Mouse (Mus musculus): ENCODE measurements at regions not wholly inside any gene's neighbourhood (a gene's known extent, or its start where the extent isn't known, plus 50 kb on each side); places are given as distances from the start of the nearest gene placed in this dataset.

DNA sequence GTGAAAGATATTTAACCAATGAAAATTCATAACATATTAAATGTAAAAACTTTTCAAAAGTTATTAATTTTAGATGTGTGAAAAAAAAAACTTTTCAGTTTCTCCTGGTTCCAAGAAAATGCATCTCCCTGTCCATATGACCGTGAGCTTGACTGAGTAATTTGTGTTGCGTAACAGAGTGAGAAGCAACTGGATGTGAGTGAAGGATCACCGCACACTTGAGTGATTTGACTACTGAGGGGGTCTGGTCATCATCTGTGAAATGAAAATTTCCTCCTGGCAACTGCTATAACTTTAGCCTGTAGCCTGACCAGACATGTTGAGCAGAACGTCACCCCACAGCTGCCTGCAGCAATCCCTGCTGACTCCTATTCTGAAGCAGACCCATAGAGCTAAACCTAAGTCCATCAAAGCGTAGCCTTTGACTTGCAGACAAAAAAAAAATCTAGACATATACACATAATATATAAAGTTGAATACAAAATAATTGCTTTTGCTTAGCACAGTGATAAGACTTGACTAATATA, 461.2 kb downstream of the Brinp3 start:
- ATAC-seq (ENCODE audit: low FRiP score, low TSS enrichment): no peak
- Histone ChIP-seq H3K4me1 (replicated peaks; ENCODE audit: control insufficient read depth, insufficient read depth) (no peaks in the 10 kb centered on the region), H3K4me3 (ENCODE audit: low read depth, low read length) (no peak overlapping the region), H3K27me3 (ENCODE audit: control insufficient read depth, insufficient read depth, low read length) (no peaks in the 10 kb centered on the region), H3K9ac (ENCODE audit: low read length) (no peak overlapping the region), H3K27ac (replicated peaks) (no peak overlapping the region), H3K36me3 (ENCODE audit: control insufficient read depth, insufficient read depth, low read length) (no peaks in the 10 kb centered on the region), H3K4me2 (replicated peaks; ENCODE audit: low read depth) (no peak overlapping the region), H3K9me3 (ENCODE audit: control insufficient read depth, low read length) (no peaks in the 10 kb centered on the region)
- 66% methylated on average over 5 of the region's 5 CpGs for WGBS
- no peak for DNase-seq (ENCODE audit: low spot score)
- no peak for TF ChIP-seq EP300 (optimal IDR thresholded peaks at IDR 0.05)
- TF ChIP-seq CTCF (IDR thresholded peaks at IDR 0.05; ENCODE audit: low read depth): no peak

DNA sequence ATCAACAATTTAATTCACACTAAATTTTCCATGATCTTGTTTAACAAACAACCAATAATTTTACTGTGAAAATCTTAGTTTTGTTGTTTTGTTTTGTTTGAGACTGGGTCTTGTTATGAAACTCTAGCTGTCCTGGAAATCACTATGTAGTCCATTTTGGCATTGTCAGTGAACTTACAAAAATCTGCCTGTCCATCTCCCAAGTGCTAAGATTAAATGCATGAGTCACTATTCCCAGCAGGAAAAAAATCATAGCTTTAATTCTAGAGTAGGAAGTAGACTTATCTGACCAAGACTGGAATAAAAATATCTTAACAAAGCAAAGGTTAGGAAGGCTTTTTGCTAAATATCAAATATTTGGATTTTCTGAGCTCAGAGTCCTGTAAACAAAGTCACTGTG, 461.8 kb downstream of the Brinp3 start:
- Histone ChIP-seq H3K27ac (replicated peaks) (no peak overlapping the region), H3K9me3 (ENCODE audit: control insufficient read depth, low read length) (no peaks in the 10 kb centered on the region), H3K4me1 (replicated peaks; ENCODE audit: control insufficient read depth, insufficient read depth) (no peaks in the 10 kb centered on the region), H3K4me3 (ENCODE audit: low read depth, low read length) (no peak overlapping the region), H3K36me3 (ENCODE audit: control insufficient read depth, insufficient read depth, low read length) (no peaks in the 10 kb centered on the region), H3K27me3 (ENCODE audit: control insufficient read depth, insufficient read depth, low read length) (no peaks in the 10 kb centered on the region), H3K9ac (ENCODE audit: low read length) (no peak overlapping the region), H3K4me2 (replicated peaks; ENCODE audit: low read depth) (no peak overlapping the region)
- no peak for DNase-seq (ENCODE audit: low spot score)
- ATAC-seq (ENCODE audit: low FRiP score, low TSS enrichment): no peak
- TF ChIP-seq EP300 (optimal IDR thresholded peaks at IDR 0.05) (no peak), CTCF (IDR thresholded peaks at IDR 0.05; ENCODE audit: low read depth) (no peak)

DNA sequence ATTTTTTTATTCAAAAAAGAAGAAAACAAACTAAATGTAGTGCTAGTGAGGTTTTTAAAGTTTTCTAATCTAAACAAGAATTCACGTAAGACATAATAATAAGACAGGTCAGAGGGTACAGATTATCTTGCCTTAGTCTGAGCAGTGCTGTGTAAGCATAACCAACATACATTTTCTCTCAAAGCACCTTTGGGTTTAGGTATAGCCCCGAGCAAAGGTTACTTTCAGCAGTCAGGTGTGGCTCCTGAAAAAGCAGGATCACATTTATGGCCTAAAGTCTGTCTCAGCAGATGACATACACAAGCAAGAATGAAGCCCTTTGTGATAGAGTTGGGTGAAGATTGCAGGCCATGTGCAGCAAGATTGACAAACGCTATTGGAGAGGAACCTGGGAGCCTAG, 465.9 kb downstream of the Brinp3 start:
- H3K9me3 ChIP-seq (ENCODE audit: control insufficient read depth, low read length): no peaks in the 10 kb centered on the region
- H3K27me3 ChIP-seq (ENCODE audit: control insufficient read depth, insufficient read depth, low read length): no peaks in the 10 kb centered on the region
- no peak for ATAC-seq (ENCODE audit: low FRiP score, low TSS enrichment)
- TF ChIP-seq EP300 (optimal IDR thresholded peaks at IDR 0.05): no peak
- no peak for TF ChIP-seq CTCF (IDR thresholded peaks at IDR 0.05; ENCODE audit: low read depth)
- no peak overlapping the region for H3K4me3 ChIP-seq (ENCODE audit: low read depth, low read length)
- H3K4me2 ChIP-seq (replicated peaks; ENCODE audit: low read depth): no peak overlapping the region
- DNase-seq (ENCODE audit: low spot score): no peak
- H3K4me1 ChIP-seq (replicated peaks; ENCODE audit: control insufficient read depth, insufficient read depth): no peaks in the 10 kb centered on the region
- H3K27ac ChIP-seq (replicated peaks): no peak overlapping the region
- 74% methylated on average over 3 of the region's 3 CpGs for WGBS
- H3K9ac ChIP-seq (ENCODE audit: low read length): no peak overlapping the region
- H3K36me3 ChIP-seq (ENCODE audit: control insufficient read depth, insufficient read depth, low read length): no peaks in the 10 kb centered on the region

DNA sequence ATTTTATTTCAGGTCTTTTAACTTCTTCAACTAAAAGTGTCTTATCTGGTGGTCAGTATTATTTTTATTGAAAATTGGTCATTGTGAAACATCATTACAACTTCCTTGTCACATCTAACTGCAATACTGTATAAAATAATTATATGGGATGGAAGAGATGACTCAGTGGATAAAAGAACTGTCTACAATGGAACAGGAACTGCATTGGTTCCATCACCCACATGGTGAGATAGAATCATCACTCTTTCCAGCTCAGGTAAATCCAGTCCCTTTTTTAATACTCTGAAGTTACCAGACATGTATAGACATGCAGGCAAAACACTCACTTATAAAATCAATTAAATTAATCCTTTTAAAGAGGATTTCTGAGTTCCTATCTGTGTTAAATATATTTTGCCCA, 473.0 kb downstream of the Brinp3 start:
- TF ChIP-seq CTCF (IDR thresholded peaks at IDR 0.05; ENCODE audit: low read depth): no peak
- Histone ChIP-seq H3K4me1 (replicated peaks; ENCODE audit: control insufficient read depth, insufficient read depth) (no peaks in the 10 kb centered on the region), H3K27me3 (ENCODE audit: control insufficient read depth, insufficient read depth, low read length) (no peaks in the 10 kb centered on the region), H3K4me2 (replicated peaks; ENCODE audit: low read depth) (no peak overlapping the region), H3K9me3 (ENCODE audit: control insufficient read depth, low read length) (no peaks in the 10 kb centered on the region), H3K4me3 (ENCODE audit: low read depth, low read length) (no peak overlapping the region), H3K27ac (replicated peaks) (no peak overlapping the region), H3K36me3 (ENCODE audit: control insufficient read depth, insufficient read depth, low read length) (no peaks in the 10 kb centered on the region), H3K9ac (ENCODE audit: low read length) (no peak overlapping the region)
- ATAC-seq (ENCODE audit: low FRiP score, low TSS enrichment) (no peak), DNase-seq (ENCODE audit: low spot score) (no peak)

DNA sequence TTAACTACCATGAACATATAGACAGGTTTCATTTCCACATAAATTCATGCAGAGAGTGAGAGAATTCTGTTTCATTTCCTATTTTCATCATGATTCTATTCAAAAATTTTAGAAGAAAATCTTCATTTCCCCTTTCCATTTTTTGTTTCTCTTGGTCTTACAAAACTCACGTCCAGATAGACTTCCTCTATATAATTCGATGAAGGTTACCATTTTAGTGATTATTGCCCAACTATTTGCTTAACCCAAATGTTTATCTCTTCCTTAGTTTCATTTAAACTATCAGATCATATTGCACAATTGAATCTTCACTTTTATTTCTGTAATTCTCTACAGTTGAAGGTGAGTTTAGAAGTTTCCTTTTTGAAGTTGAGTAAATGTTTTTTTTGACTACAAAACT, 473.4 kb downstream of the Brinp3 start:
- H3K27me3 ChIP-seq (ENCODE audit: control insufficient read depth, insufficient read depth, low read length): no peaks in the 10 kb centered on the region
- TF ChIP-seq EP300 (optimal IDR thresholded peaks at IDR 0.05) (no peak), CTCF (IDR thresholded peaks at IDR 0.05; ENCODE audit: low read depth) (no peak)
- 68% methylated on average over 2 of the region's 2 CpGs for WGBS
- no peak overlapping the region for H3K9ac ChIP-seq (ENCODE audit: low read length)
- no peak overlapping the region for H3K27ac ChIP-seq (replicated peaks)
- H3K36me3 ChIP-seq (ENCODE audit: control insufficient read depth, insufficient read depth, low read length): no peaks in the 10 kb centered on the region
- no peak overlapping the region for H3K4me3 ChIP-seq (ENCODE audit: low read depth, low read length)
- H3K4me1 ChIP-seq (replicated peaks; ENCODE audit: control insufficient read depth, insufficient read depth): no peaks in the 10 kb centered on the region
- no peak for DNase-seq (ENCODE audit: low spot score)
- H3K9me3 ChIP-seq (ENCODE audit: control insufficient read depth, low read length): no peaks in the 10 kb centered on the region
- H3K4me2 ChIP-seq (replicated peaks; ENCODE audit: low read depth): no peak overlapping the region
- no peak for ATAC-seq (ENCODE audit: low FRiP score, low TSS enrichment)

DNA sequence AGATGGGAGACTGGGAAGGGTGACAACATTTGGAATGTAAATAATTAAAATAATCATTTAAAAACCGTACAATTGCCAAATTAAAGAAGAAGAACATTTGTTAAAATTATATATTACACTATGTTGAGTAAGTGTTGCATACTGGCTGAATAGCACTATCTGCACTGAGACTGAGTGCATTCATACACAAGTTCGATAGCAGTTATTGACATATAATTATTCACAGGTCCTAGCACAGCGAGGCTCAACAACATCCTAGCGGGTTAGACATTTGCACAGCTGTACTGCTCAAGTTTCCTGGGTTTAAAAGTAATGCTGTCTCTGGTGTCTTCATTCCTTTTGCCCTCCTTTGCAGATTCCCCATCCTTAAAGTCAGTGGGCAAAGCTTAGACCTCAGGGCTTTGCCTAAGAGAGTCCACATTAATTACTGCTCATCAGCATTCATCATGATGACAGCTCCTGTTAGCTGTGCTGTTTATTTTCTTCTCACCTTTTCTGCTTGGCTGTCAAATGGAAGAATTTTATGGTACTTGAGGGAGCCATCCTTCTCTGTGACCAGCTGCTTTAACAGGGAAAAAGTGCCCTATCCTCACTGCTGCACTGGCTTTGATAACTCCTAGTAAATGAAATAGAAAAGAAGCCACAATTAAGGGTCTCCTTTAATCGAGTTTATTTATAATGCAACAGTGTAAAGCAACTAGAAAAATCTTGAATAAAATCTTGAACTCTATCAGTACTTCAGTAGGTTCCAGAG, 489.1 kb downstream of the Brinp3 start:
- Histone ChIP-seq H3K36me3 (ENCODE audit: control insufficient read depth, insufficient read depth, low read length) (no peaks in the 10 kb centered on the region), H3K27ac (replicated peaks) (no peak overlapping the region), H3K4me2 (replicated peaks; ENCODE audit: low read depth) (no peak overlapping the region), H3K9me3 (ENCODE audit: control insufficient read depth, low read length) (no peaks in the 10 kb centered on the region), H3K9ac (ENCODE audit: low read length) (no peak overlapping the region), H3K27me3 (ENCODE audit: control insufficient read depth, insufficient read depth, low read length) (no peaks in the 10 kb centered on the region), H3K4me1 (replicated peaks; ENCODE audit: control insufficient read depth, insufficient read depth) (no peaks in the 10 kb centered on the region), H3K4me3 (ENCODE audit: low read depth, low read length) (no peak overlapping the region)
- DNase-seq (ENCODE audit: low spot score) (no peak), ATAC-seq (ENCODE audit: low FRiP score, low TSS enrichment) (no peak)
- 65% methylated on average over 5 of the region's 5 CpGs for WGBS
- TF ChIP-seq EP300 (optimal IDR thresholded peaks at IDR 0.05) (no peak), CTCF (IDR thresholded peaks at IDR 0.05; ENCODE audit: low read depth) (no peak)
